Mouse (Mus musculus) stomach, postnatal 0 days (tissue): ENCODE measurements around the gene Rnf216.

ENCODE experiments used
- CTCF ChIP-seq: IDR thresholded peaks from 2 replicates; pipeline ENCODE4 v1.5.1; 2016; ENCODE audit warnings: antibody characterized with exemption, low read depth, mild to moderate bottlenecking, moderate library complexity
- EP300 ChIP-seq: optimal IDR thresholded peaks from 2 replicates; pipeline ENCODE3; 2016; ENCODE audit warnings: antibody characterized with exemption

- TF ChIP-seq CTCF, result no peak
- no peak for TF ChIP-seq EP300
These were observed 41.0 kb upstream of the Rnf216 start for GRCm38 (mm10) chr5:143153756-143154155.
